Mouse (Mus musculus): ENCODE measurements at regions not wholly inside any gene's neighbourhood (a gene's known extent, or its start where the extent isn't known, plus 50 kb on each side); places are given as distances from the start of the nearest gene placed in this dataset.

DNA sequence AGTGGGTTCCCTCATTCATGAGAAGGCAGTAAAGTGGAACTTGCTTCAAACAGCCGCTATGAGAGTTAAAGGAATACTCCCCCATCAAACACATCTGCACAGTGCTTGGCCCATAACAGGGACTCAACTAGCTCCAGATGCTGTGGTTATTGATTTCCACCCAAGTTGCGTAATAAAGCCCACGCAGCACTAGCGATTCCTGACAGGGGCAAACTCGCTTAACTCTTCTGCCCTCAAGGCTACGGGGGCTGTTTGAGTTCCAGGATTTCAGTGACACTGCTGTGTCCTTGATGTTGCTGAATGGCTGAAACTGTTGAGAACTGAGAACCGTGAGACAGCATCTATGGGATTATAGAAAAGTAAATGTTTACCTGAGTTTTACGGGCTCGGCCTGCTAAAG is 50.9 kb upstream of the Neo1 start:
- Histone ChIP-seq H3K79me2 (ENCODE audit: control insufficient read depth, insufficient read depth, low read length, poor library complexity) (no peaks in the 10 kb centered on the region), H3K27ac (ENCODE audit: control insufficient read depth, low read depth, low read length) (no peak overlapping the region), H3K4me1 (ENCODE audit: control insufficient read depth in 1 of 2, insufficient read depth in 2 of 2, low read length in 2 of 2) (no peaks in the 10 kb centered on the region), H3K4me3 (ENCODE audit: control insufficient read depth in 1 of 2, insufficient read depth in 1 of 2, low read depth in 2 of 2, low read length in 2 of 2) (no peak overlapping the region), H3K9ac (ENCODE audit: control insufficient read depth, low read depth, low read length, poor library complexity, severe bottlenecking) (no peak overlapping the region), H3K9me3 (replicated peaks; ENCODE audit: insufficient read depth, low read length) (no peaks in the 10 kb centered on the region), H3K27me3 (ENCODE audit: control insufficient read depth in 1 of 2, insufficient read depth in 2 of 2, low read length in 2 of 2) (peaks cover 0 to 5% of the 10 kb centered on the region in 2 experiments; a peak in 3 of 4 replicates), H3K36me3 (ENCODE audit: control insufficient read depth in 1 of 2, insufficient read depth in 2 of 2, low read length in 2 of 2) (no peaks in the 10 kb centered on the region)
- DNase-seq (ENCODE audit: low read depth, low spot score): no peak
- TF ChIP-seq ZMIZ1 (IDR thresholded peaks at IDR 0.05; ENCODE audit: low read depth, low read length) (no peak), SIN3A (IDR thresholded peaks at IDR 0.05; ENCODE audit: low read length) (no peak), MYC (IDR thresholded peaks at IDR 0.05; ENCODE audit: low read depth, low read length) (no peak), JUND (IDR thresholded peaks at IDR 0.05; ENCODE audit: low read depth, low read length) (no peak), BHLHE40 (IDR thresholded peaks at IDR 0.05; ENCODE audit: borderline replicate concordance, low read depth, low read length) (no peak), POLR2AphosphoS2 (IDR thresholded peaks at IDR 0.05; ENCODE audit: low read length) (no peak), USF2 (IDR thresholded peaks at IDR 0.05; ENCODE audit: borderline replicate concordance in 1 of 2, insufficient read depth in 1 of 2, low read depth in 1 of 2, low read length in 2 of 2) (no peak)

DNA sequence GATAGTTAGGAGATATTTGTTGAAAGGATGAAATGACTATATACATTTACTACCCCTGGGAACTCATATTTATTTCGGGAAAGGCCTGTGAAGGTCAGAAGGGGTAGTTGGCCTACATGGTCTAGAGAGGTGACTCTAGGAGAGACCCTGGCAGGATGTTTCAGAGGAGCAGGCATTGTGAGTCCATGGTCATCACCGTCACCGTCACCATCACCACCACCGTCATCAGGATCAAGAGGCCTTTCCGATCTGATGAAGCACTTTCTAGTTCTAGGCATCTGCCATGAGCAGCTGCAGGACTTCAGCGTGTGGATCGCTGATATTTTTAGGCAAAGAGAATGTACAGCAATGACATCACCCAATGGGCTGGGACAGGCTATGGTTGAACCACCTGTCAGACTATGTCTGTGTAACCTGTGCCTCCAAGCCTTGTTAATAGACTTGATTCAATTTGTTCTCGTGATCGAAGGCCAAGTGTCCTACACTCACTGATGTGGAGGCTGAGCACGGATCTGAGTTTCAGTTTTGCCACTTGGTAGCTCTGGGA is 50.4 kb upstream of the Neo1 start:
- no peak overlapping the region for H3K4me3 ChIP-seq (ENCODE audit: control insufficient read depth in 1 of 2, insufficient read depth in 1 of 2, low read depth in 2 of 2, low read length in 2 of 2)
- peaks cover 0 to 5% of the 10 kb centered on the region in 2 experiments; a peak in 3 of 4 replicates for H3K27me3 ChIP-seq (ENCODE audit: control insufficient read depth in 1 of 2, insufficient read depth in 2 of 2, low read length in 2 of 2)
- no peaks in the 10 kb centered on the region for H3K79me2 ChIP-seq (ENCODE audit: control insufficient read depth, insufficient read depth, low read length, poor library complexity)
- TF ChIP-seq USF2 (IDR thresholded peaks at IDR 0.05; ENCODE audit: borderline replicate concordance in 1 of 2, insufficient read depth in 1 of 2, low read depth in 1 of 2, low read length in 2 of 2): no peak
- no peak for TF ChIP-seq KAT2A (conservative IDR thresholded peaks at IDR 0.05; ENCODE audit: low read depth, low read length)
- no peak for TF ChIP-seq MAX (IDR thresholded peaks at IDR 0.05; ENCODE audit: low read length)
- no peak for TF ChIP-seq GATA1 (IDR thresholded peaks at IDR 0.05; ENCODE audit: low read depth, low read length)
- H3K9me3 ChIP-seq (replicated peaks; ENCODE audit: insufficient read depth, low read length): no peaks in the 10 kb centered on the region
- no peak for DNase-seq (ENCODE audit: low read depth, low spot score)
- H3K4me1 ChIP-seq (ENCODE audit: control insufficient read depth in 1 of 2, insufficient read depth in 2 of 2, low read length in 2 of 2): no peaks in the 10 kb centered on the region
- no peak overlapping the region for H3K27ac ChIP-seq (ENCODE audit: control insufficient read depth, low read depth, low read length)
- no peak overlapping the region for H3K9ac ChIP-seq (ENCODE audit: control insufficient read depth, low read depth, low read length, poor library complexity, severe bottlenecking)
- H3K36me3 ChIP-seq (ENCODE audit: control insufficient read depth in 1 of 2, insufficient read depth in 2 of 2, low read length in 2 of 2): no peaks in the 10 kb centered on the region

Data from MEL (cell line).